Mouse (Mus musculus) B cell, adult 62 days (primary cell): ENCODE measurements around the gene Uck1. TPM values are rescaled to one million over a fixed set of nuclear protein-coding genes. Genes with fewer than 3 reads are reported as not detected.

Experiments used
- total RNA-seq: library from RNA; stranded (reverse); gene quantifications from 4 replicates; pipeline ENCODE4 v1.2.4, GENCODE M21; 2023

Uck1 gene
- 120 to 136 TPM (median 126 TPM) in 4 replicates for total RNA-seq

DNA sequence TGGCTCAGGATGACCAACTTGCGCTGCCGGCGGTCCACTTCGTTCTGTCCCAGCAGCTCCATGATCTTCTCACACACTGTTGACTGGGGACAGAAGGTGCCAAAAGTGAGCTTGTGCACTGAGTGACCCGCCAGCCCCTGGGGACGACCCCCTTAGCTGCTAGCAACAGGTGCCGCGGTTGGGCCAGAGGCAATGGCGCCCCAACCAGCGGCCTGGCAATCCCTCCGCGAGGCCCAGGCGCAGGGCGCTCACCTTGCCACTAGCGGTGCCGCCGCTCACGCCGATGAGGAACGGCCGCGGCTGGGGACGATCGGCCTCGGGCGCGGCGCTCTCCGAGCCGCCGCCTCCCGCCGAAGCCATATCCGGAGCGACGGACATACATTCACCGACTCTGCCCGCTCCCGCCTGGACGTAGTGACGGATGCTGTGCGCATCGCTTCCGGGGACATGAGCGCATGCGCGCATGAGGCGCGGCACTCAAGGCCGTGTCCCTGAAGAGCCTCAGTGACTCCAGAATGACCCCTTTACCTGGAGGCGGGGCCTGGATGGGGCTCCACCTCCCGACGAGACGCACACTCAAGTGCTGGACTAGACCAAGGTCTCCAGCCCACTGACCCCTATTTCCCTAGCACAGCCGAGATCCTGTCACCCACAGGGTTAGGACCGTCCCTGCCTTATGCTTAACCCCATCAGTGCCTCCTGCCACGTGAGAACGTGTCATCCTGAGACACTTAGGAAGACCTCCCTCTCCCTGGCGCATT is at the start of gene Uck1:
TSS of gene Uck1 (minus strand) at position 503 of the 761 bp plus-strand sequence.

DNA sequence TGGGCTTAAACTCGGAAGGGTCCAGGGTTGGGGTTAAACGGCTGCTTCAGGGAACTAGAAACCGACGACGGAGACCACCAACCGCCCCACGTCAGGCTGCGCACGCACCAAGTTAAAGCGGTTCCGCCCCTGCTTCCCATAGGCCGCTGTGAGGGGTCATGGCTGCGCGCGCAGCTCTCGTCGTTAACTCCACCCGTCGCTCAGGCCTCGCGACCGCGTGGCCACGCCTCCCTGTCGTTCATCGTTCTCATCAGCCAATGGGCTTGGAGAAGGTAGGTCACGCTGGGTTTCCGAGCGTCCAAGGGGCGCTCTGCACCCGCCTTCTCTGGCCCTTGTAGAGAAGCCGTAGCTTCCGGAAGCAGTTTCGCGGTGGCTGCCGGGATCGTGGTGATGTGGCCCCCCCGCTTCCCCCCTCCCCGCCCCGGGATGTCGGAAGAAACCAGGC is 28.0 kb upstream of the Uck1 start, which contains the start of gene Swi5:
TSS of gene Swi5 (minus strand) at position 153 of the 445 bp plus-strand sequence.

DNA sequence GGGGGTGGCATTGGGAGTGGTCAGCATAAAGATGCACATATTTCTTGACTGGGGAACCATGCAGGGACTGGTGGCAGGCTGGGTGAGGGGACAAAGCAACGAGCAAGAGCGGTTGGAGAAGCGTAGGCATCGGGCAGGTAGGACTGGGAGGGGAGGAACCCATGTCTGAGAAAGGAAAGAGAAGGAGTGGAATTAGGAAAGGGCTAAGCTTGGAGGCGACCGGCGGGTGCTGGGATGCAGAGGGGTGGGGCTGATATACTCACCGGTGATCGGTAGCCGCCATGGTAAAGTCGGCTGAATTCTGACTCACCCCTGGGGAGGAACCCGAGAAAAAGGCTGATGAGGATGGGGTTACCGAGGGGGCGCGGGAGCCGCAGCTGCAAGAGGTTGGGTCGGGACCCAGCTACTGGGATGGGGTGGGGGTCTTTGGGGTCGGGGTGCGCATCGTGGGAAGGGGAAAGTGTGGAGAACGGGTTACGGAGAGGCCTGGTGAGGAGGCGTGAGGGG is 27.4 kb upstream of the Uck1 start, which contains the start of gene Golga2:
TSS of gene Golga2 (plus strand) at position 51 of the 507 bp plus-strand sequence.

DNA sequence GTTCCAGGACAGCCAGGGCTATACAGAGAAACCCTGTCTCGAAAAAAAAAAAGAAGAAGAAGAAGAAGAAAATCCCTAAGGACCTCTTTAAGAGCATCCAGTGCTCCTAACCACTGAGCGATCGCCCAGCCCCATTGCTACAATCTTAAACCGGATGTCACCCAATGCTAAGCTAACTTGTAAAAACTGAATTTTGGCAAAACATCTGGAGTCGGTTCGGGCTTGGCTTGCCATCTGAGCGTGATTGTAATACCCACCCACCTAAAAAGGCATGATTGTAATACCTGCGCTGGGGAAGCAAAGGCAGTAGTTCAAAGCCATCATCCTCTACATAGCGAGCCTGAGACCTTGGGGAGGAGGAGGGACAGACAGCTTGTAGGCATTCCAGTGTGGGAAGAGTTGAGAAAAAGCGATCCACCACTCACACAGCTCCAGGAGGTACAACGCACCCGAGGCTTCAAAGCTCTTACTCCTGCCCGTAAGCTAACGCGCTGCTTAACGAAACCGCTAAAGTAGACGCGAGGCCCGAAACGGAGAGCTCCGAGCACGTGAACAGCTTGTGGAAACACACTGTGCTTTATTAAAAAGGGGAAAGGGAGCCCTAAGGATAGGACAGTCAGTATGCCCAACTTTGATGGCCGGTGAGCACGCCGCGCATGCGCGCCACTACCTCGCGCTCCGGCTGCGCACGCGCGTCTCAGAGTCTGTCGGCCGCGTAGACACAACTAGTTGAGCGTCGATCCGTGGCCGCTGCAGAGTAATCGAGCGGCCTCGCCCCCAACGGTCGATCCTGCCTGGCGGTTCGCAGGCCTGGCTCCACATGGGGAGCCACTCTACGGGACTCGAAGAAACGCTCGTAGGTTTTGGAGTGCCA is 23.8 kb downstream of the Uck1 start, which contains the start of gene Pomt1:
TSS of gene Pomt1 (plus strand) at position 705 of the 874 bp plus-strand sequence.

Other genes starting within 250 kb of the Uck1 start
- gene Fam78a, start 175.3 kb downstream of the Uck1 start, total RNA-seq, result 12.5 to 18.2 TPM (median 14.8 TPM) in 4 replicates
- 0.29 to 0.49 TPM (median 0.30 TPM) in 3 of 4 replicates, not detected in the other for gene Plpp7, start 164.6 kb downstream of the Uck1 start, total RNA-seq
- gene Prrc2b, start 109.1 kb downstream of the Uck1 start, total RNA-seq, result 94.0 to 99.1 TPM (median 96.9 TPM) in 4 replicates
- 16.1 to 20.4 TPM (median 18.2 TPM) in 4 replicates for gene Pomt1, start 23.6 kb downstream of the Uck1 start, total RNA-seq
- gene Golga2, start 27.2 kb upstream of the Uck1 start, total RNA-seq, result 60.2 to 74.9 TPM (median 69.9 TPM) in 4 replicates
- gene Swi5, start 27.9 kb upstream of the Uck1 start, total RNA-seq, result 75.2 to 96.3 TPM (median 76.7 TPM) in 4 replicates
- gene Ciz1, start 92.2 kb upstream of the Uck1 start, total RNA-seq, result 129 to 145 TPM (median 135 TPM) in 4 replicates
- gene Dnm1, start 93.2 kb upstream of the Uck1 start, total RNA-seq, result 0.53 TPM in 1 of 4 replicates, not detected in the others
- gene 1110008P14Rik, start 121.8 kb upstream of the Uck1 start, total RNA-seq, result 45.9 to 49.6 TPM (median 48.1 TPM) in 4 replicates
- gene Lcn2, start 128.1 kb upstream of the Uck1 start, total RNA-seq, result 1.1 to 2.4 TPM (median 2.2 TPM) in 3 of 4 replicates, not detected in the other
- 7.4 to 9.9 TPM (median 9.3 TPM) in 4 replicates for gene Ptges2, start 135.7 kb upstream of the Uck1 start, total RNA-seq
- 4.3 to 4.8 TPM (median 4.6 TPM) in 4 replicates for gene Naif1, start 190.3 kb upstream of the Uck1 start, total RNA-seq
- gene Slc25a25, start 191.3 kb upstream of the Uck1 start, total RNA-seq, result 38.8 to 45.2 TPM (median 41.0 TPM) in 4 replicates